Mouse (Mus musculus) forebrain, embryonic 11.5 days (tissue): ENCODE measurements around the gene Ranbp1. TPM values are rescaled to one million over a fixed set of nuclear protein-coding genes. Genes with fewer than 3 reads are reported as not detected.
"Not testable (repeated sequence)": the region's sequence is repeated elsewhere in the genome, so short reads cannot be mapped to it uniquely, and the experiment has no call there.

Experiments
- ATAC-seq: fragments of 200-750 bp; cut with Nextera tagmentation; replicated peaks from 2 replicates; pipeline ENCODE4 v1.8.0; 2017; ENCODE audit warnings: moderate TSS enrichment; ENCODE audit not compliant: low FRiP score
- DNase-seq: peaks from one replicate; pipeline ENCODE4 v3.0.0-alpha.2; 2017; ENCODE audit warnings: low spot score
- H3K27ac ChIP-seq: fragments of 300-500 bp; sonication (generic); 2 replicates; pipeline ENCODE4 v1.5.1; 2014; ENCODE audit warnings: low read depth, low read length
- H3K27me3 ChIP-seq: fragments of 300-500 bp; sonication (generic); 2 replicates; pipeline ENCODE4 v1.6.1; 2014; ENCODE audit warnings: mild to moderate bottlenecking, low read length, mixed read lengths; ENCODE audit not compliant: control insufficient read depth, insufficient read depth
- H3K36me3 ChIP-seq: fragments of 300-500 bp; sonication (generic); 2 replicates; pipeline ENCODE4 v1.6.1; 2014; ENCODE audit warnings: mild to moderate bottlenecking, low read length, moderate library complexity, mixed read lengths; ENCODE audit not compliant: control insufficient read depth, insufficient read depth
- H3K4me1 ChIP-seq: fragments of 300-500 bp; sonication (generic); replicated peaks from 2 replicates; pipeline ENCODE4 v1.6.1; 2014; ENCODE audit warnings: low read length, mixed read lengths; ENCODE audit not compliant: control insufficient read depth, insufficient read depth
- H3K4me2 ChIP-seq: fragments of 300-500 bp; sonication (generic); 2 replicates; pipeline ENCODE4 v1.6.1; 2014; ENCODE audit warnings: low read depth, mild to moderate bottlenecking, low read length, moderate library complexity, mixed read lengths; ENCODE audit not compliant: severe bottlenecking
- H3K4me3 ChIP-seq: fragments of 300-500 bp; sonication (generic); 2 replicates; pipeline ENCODE4 v1.5.1; 2014; ENCODE audit warnings: low read depth, low read length
- H3K9ac ChIP-seq: fragments of 300-500 bp; sonication (generic); 2 replicates; pipeline ENCODE4 v1.6.1; 2014; ENCODE audit warnings: low read length
- H3K9me3 ChIP-seq: fragments of 300-500 bp; sonication (generic); 2 replicates; pipeline ENCODE4 v1.6.1; 2016; ENCODE audit warnings: low read length, mixed read lengths; ENCODE audit not compliant: control insufficient read depth
- WGBS: fragments of 180-500 bp; shearing (Covaris S2); extraction: QIAGEN DNeasy Blood & Tissue Kit; methylation state at CpG from one replicate; pipeline ENCODE4 v1.1.7; 2014; 5-methylcytosine and 5-hydroxymethylcytosine counted together
- polyA plus RNA-seq: library from polyadenylated mRNA; unstranded; fragments of >200 nt; fragmentation: Nextera tagmentation; extraction: Ambion mirVana; gene quantifications from 2 replicates; pipeline ENCODE4 v1.2.1, GENCODE M21; 2014

Gene Ranbp1
- polyA plus RNA-seq, 1 experiment from 2014 or later, result 1,252 TPM

DNA sequence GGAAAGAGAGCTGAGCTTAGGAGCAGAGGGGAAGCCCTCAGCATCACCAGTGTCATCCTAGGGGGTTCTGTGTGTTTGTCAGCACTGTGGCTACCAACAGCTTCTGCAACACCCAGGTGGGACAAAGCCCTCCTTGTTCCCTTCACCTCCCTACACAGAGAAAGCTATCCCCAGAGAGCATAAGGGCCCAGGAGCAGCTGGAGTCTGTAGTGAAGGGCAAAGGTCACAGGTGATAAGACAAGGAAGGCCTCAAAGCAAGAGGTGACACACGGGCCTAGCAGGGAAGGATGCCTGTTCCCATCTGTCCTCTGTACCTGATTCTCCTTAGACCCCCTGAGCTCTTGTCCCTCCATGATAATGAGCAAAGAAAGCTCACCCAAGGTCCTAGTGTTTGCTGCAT lies 46.9 kb downstream of the Ranbp1 start:
- Histone ChIP-seq H3K4me1 (peaks cover 4% of the 10 kb centered on the region; the same call in 1 of the 2 replicates), H3K9me3 (no peaks in the 10 kb centered on the region), H3K4me2 (no peak overlapping the region), H3K9ac (no peak overlapping the region), H3K27ac (no peak overlapping the region), H3K27me3 (no peaks in the 10 kb centered on the region), H3K36me3 (no peaks in the 10 kb centered on the region), H3K4me3 (no peak overlapping the region)
- 42% methylated on average over 1 of the region's 1 CpGs for WGBS
- DNase-seq (no peak), ATAC-seq (no peak)

DNA sequence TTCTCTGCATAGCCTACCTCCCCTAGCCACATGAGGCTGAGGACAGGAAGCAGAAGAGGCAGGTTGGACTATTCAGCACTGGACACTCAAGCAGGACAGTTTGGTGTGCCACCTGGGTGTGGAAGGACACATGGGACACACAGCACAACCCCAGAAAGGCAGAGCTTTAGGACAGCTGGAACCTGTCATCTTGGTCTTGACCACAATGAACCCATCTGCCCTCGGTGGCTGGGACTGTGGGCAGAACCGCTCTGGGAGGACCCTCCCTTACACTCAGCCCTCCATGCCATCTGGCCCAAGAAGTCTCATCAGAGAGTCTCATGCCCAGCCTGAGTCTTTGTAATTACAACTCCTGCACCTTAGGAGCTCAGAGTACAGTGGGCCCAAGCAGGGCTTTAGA lies 48.5 kb downstream of the Ranbp1 start:
- H3K27ac ChIP-seq, result no peak overlapping the region
- H3K4me2 ChIP-seq, result no peak overlapping the region
- ATAC-seq, result no peak
- no peaks in the 10 kb centered on the region for H3K9me3 ChIP-seq
- WGBS, result 95% methylated on average over 2 of the region's 2 CpGs
- no peak overlapping the region for H3K4me3 ChIP-seq
- no peaks in the 10 kb centered on the region for H3K36me3 ChIP-seq
- no peaks in the 10 kb centered on the region for H3K27me3 ChIP-seq
- peaks cover 4% of the 10 kb centered on the region; the same call in 1 of the 2 replicates for H3K4me1 ChIP-seq
- DNase-seq, result no peak
- no peak overlapping the region for H3K9ac ChIP-seq

DNA sequence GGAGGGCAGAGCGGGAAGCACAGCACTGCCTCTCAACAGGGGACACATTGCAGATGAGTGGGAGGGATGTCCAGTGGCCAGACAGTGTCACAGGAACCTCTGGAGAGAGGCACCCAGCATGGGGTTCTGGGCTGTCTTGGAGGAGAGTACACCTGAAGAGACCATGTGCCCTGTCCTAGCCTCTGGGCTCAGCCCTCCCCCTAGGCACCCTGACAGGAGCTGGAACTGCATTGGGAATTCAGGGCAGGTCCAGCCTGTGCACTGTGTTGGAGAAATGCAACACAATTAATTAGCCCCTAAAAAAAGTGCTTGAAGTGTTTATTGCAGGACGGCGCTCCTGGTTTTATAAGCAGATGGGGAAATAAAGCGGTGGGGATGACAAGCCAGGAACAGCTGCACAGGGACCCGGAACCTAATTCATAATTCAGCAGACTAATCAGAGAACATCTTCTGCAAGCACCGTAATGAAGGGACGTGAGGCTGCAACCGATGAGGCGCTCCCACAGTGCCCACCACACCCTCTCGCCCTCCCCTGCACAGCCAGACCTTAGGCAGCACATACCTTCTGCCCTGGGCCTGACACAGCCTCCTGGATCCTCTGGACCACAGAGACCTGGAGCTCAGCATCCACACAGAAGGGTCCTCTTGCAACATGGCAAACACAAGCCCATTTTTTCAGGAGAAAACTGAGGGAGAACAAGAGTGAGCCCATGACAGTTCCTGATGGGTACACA lies 50.0 kb downstream of the Ranbp1 start:
- Histone ChIP-seq H3K27ac (no peak overlapping the region), H3K4me1 (peaks cover 4% of the 10 kb centered on the region; the same call in 1 of the 2 replicates), H3K36me3 (no peaks in the 10 kb centered on the region), H3K4me3 (no peak overlapping the region), H3K4me2 (no peak overlapping the region), H3K27me3 (no peaks in the 10 kb centered on the region), H3K9me3 (no peaks in the 10 kb centered on the region), H3K9ac (no peak overlapping the region)
- 69% methylated on average over 10 of the region's 10 CpGs for WGBS
- ATAC-seq (no peak), DNase-seq (no peak)

DNA sequence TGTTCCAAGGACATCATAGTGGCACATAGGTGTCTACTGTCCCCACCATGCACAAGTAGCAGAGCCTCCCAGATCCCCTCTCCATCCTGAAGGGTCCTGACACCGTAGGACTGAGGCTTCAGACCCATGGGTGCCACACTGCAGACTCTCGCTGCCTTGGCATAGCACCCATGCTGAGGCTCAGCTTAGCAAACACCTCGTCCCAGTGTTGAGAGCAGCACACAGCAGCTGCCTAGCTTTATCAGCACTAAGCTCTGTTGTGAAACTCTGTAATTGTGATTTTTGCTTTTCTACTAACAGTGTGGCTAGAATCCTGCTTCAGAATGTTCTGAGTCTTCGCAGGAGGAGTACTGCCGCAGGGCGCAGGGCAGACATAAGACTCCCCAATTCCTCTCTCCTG lies 50.7 kb downstream of the Ranbp1 start:
- Histone ChIP-seq H3K9me3 (no peaks in the 10 kb centered on the region), H3K4me2 (no peak overlapping the region), H3K36me3 (no peaks in the 10 kb centered on the region), H3K27ac (no peak overlapping the region), H3K9ac (no peak overlapping the region), H3K27me3 (no peaks in the 10 kb centered on the region), H3K4me1 (peaks cover 4% of the 10 kb centered on the region; the same call in 1 of the 2 replicates), H3K4me3 (no peak overlapping the region)
- 80% methylated on average over 6 of the region's 6 CpGs for WGBS
- ATAC-seq (no peak), DNase-seq (no peak)

DNA sequence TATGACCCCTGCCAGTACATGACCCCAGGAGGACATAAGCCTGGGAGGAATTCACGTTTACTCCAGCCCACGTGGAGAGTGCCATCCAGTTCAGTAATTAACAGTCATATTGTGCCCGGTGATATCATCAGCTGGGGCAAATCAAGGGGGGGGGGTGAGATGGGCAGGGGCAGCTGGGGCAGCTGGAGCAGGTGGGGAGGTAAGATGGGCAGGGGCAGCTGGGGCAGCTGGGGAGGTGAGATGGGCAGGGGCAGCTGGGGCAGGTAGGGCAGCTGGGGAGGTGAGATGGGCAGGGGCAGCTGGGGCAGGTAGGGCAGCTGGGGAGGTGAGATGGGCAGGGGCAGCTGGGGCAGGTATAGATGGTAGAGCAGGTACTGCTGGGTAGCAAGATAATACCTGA lies 53.0 kb downstream of the Ranbp1 start:
- not testable (repeated sequence) for H3K9ac ChIP-seq, DNase-seq, H3K4me3 ChIP-seq, H3K4me2 ChIP-seq, ATAC-seq, H3K36me3 ChIP-seq, H3K27me3 ChIP-seq, H3K9me3 ChIP-seq, H3K4me1 ChIP-seq, H3K27ac ChIP-seq
- WGBS, result 46% methylated on average over 3 of the region's 3 CpGs

DNA sequence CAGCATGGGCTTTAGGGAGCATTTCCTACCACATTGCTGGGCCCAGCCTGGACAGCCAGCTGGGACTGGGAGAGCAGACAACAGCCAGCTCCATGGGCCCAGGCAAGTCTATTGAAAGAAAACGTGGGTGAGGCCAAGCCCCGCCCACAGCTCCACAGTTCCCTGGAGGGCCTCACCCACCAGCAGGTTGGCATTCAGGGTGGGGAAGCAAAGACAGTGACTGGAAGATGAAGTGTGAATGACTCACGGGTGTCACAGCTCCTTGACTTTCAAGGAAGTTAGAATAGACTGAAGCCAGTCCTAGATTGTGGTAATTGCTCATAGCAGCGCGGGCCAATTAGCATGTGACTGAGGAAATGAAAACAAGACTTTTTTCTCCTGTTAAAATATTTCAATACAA lies 53.5 kb downstream of the Ranbp1 start:
- Histone ChIP-seq H3K27me3 (no peaks in the 10 kb centered on the region), H3K36me3 (no peaks in the 10 kb centered on the region), H3K9ac (no peak overlapping the region), H3K9me3 (no peaks in the 10 kb centered on the region), H3K4me1 (peaks cover 4% of the 10 kb centered on the region; the same call in 1 of the 2 replicates), H3K27ac (no peak overlapping the region), H3K4me3 (no peak overlapping the region), H3K4me2 (no peak overlapping the region)
- no peak for DNase-seq
- ATAC-seq, result no peak
- WGBS, result 60% methylated on average over 5 of the region's 5 CpGs

DNA sequence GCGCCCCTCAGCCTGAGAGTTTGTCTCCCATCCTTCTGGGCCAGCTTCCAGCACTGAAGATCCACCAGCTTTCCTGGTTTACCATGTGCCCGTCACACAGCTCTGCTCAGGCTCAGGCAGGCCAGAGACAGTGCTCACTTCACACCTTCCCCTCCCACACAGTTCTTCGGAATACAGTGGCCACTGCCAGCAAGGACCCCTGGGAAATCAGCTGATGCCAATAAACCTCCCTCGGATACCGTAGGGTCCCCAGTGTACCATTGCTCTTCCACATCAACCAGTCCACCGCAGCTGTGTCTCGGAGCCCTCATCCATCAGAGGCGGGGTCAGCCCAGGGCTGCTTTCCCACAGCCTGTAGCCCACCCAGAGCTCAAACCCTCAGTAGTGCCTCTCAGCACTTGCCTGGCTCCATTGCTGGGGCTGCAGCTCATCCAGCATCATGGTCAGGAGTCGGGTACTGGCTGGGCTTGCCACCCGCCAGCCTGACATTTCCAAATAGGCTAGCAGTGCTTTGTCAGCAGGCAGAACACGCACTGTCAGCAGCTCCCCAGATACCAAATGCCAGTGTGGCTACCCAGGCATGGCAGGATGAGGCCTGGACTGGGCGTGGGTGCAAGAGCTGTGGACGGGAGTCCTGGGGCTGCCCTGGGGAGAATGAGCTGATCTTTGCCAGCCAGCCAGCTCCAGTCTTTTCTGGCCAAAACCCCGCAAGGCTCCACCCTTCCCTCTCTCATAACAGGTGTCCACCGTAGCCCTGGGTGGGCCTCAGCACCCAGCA lies 54.1 kb downstream of the Ranbp1 start:
- Histone ChIP-seq H3K36me3 (no peaks in the 10 kb centered on the region), H3K27me3 (no peaks in the 10 kb centered on the region), H3K9me3 (no peaks in the 10 kb centered on the region), H3K4me3 (no peak overlapping the region), H3K9ac (no peak overlapping the region), H3K27ac (no peak overlapping the region), H3K4me1 (peaks cover 4% of the 10 kb centered on the region; the same call in 1 of the 2 replicates), H3K4me2 (no peak overlapping the region)
- WGBS, result 83% methylated on average over 15 of the region's 15 CpGs
- no peak for ATAC-seq
- no peak for DNase-seq

DNA sequence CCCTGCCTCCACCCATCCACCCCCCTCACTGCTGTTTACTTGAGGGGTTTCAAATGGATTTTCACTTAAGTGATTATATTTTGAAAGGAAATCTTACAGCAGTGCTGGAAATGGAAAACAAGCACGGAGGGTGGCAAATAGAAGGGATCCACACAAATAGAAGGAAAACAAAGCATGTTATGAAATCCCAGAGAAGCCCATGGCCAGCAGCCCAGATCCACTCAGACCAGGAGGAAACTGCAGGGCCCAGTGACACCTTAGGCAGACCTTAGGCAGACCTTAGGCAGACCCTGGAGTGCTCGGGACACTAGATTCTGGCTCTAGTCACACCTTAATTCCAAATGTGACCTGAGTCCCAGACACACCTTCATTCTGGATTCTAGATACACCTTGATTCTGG lies 57.5 kb downstream of the Ranbp1 start:
- WGBS, result 87% methylated on average over 2 of the region's 2 CpGs
- ATAC-seq (no peak), DNase-seq (no peak)
- no peaks in the 10 kb centered on the region for H3K9me3 ChIP-seq
- no peak overlapping the region for H3K9ac ChIP-seq
- H3K36me3 ChIP-seq, result no peaks in the 10 kb centered on the region
- H3K27ac ChIP-seq, result no peak overlapping the region
- no peak overlapping the region for H3K4me2 ChIP-seq
- H3K4me1 ChIP-seq, result no peaks in the 10 kb centered on the region
- H3K27me3 ChIP-seq, result no peaks in the 10 kb centered on the region
- H3K4me3 ChIP-seq, result no peak overlapping the region
